Comparison of ENCODE assay signal across 12 mouse cellular contexts in the genomic region with DNA sequence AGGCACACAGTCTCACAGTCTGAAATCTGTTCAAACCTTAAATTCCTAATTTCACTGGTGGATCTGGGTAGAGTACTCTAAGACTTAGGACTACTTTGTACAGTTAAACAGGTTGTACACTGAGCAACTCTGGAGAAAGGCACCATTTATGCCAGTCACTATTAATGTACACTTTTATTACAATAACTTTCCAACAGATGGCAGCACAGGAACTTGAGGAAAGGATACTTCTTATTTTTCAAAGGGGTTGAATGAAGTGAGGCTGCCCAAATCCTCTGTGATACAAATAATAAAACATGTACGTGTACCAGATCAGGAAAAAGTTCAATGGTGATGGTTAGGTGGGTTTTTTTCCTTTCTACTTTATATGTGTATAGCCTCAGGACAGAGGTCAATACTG. TPM values are rescaled to one million over a fixed set of nuclear protein-coding genes. Genes with fewer than 3 reads are reported as not detected.
A peak's percentile ranks its signal among the peaks of the same experiment; 100 is the strongest.
DNase-seq lines count a peak whose midpoint lies in the region; ATAC-seq and TF ChIP-seq lines count a peak whose summit lies in the region.
"Had no signal": no experiment of that assay in that cellular context is flagged by ENCODE, and none has a peak within 500 bp of the region (broad histone marks: within the 10 kb centered on the region; RNA-seq: fewer than 3 reads in every experiment).

No protein-coding gene starts in this region.

- H3K27ac ChIP-seq in limb, embryonic 14.5 days (replicated peaks; ENCODE audit: low read depth, low read length): no peak overlapping the region
- no peak overlapping the region for H3K27ac ChIP-seq in limb, embryonic 10.5 days
- H3K27ac ChIP-seq: heart, embryonic 10.5 days; neural tube, embryonic 13.5 days had no signal

- CTCF ChIA-PET in Patski (lab: Charles Lee): interaction anchor here (1.1 to 2.2 kb wide), 2 partner anchors 10 to 20 kb away, joined by 4 to 5 read pairs; no protein-coding TSS in a partner anchor

- DNase-seq in embryo, embryonic 10 days (ENCODE audit: low spot score): peak; percentile 51
- DNase-seq in embryo, embryonic 9.5 days (ENCODE audit: extremely low spot score): no peak
- peak; percentile 54 for DNase-seq in limb, embryonic 14.5 days (ENCODE audit: low spot score)
- DNase-seq in limb, embryonic 10.5 days (ENCODE audit: low spot score): no peak
- no peak for DNase-seq in Patski (ENCODE audit: low read depth, low spot score)
- peak; percentile 36 for DNase-seq in naive thymus-derived CD4-positive, alpha-beta T cell, adult 2 months (ENCODE audit: low read depth)
- no peak for DNase-seq in spleen, adult 18-20 months
- DNase-seq in right cerebral cortex, adult 2 months (ENCODE audit: low spot score in 2 of 2): no peak
- DNase-seq: cerebellum, adult 8-10 months; kidney, adult 18-20 months had no signal

- H3K4me2 ChIP-seq in limb, embryonic 14.5 days (replicated peaks; ENCODE audit: low read depth, low read length, severe bottlenecking): no peak overlapping the region
- H3K4me2 ChIP-seq: neural tube, embryonic 13.5 days had no signal

- 48% methylated on average over 1 of the region's 1 CpGs for WGBS in limb, embryonic 14.5 days
- 70% methylated on average over 1 of the region's 1 CpGs for WGBS in limb, embryonic 10.5 days

- H3K36me3 ChIP-seq in limb, embryonic 14.5 days (ENCODE audit: control insufficient read depth, insufficient read depth, low read length): peaks cover 3% of the 10 kb centered on the region; the same call in 1 of the 2 replicates
- H3K36me3 ChIP-seq in limb, embryonic 10.5 days: 0 out of 2 replicates have a peak, but pooled peaks cover 5% of the 10 kb centered on the region
- H3K36me3 ChIP-seq: neural tube, embryonic 13.5 days had no signal

- H3K4me3 ChIP-seq in limb, embryonic 14.5 days (replicated peaks; ENCODE audit: low read length): no peak overlapping the region
- no peak overlapping the region for H3K4me3 ChIP-seq in limb, embryonic 10.5 days
- H3K4me3 ChIP-seq: heart, embryonic 10.5 days; neural tube, embryonic 13.5 days had no signal

- no peak for ATAC-seq in limb, embryonic 14.5 days (ENCODE audit: low FRiP score, low read depth)
- no peak for ATAC-seq in Patski

- POLR2A ChIA-PET in Patski (lab: Charles Lee): interaction anchor here (0.6 kb wide), 1 partner anchor 11 kb away, joined by 3 read pairs; no protein-coding TSS in a partner anchor

- no peaks in the 10 kb centered on the region for H3K27me3 ChIP-seq in limb, embryonic 14.5 days (ENCODE audit: control insufficient read depth, insufficient read depth, low read length)
- no peaks in the 10 kb centered on the region for H3K27me3 ChIP-seq in limb, embryonic 10.5 days (ENCODE audit: low read depth, poor library complexity, severe bottlenecking)
- H3K27me3 ChIP-seq in Patski: no peaks in the 10 kb centered on the region
- H3K27me3 ChIP-seq: neural tube, embryonic 13.5 days had no signal

- no peaks in the 10 kb centered on the region for H3K4me1 ChIP-seq in limb, embryonic 14.5 days (ENCODE audit: control insufficient read depth, insufficient read depth, low read length)
- no peaks in the 10 kb centered on the region for H3K4me1 ChIP-seq in limb, embryonic 10.5 days
- H3K4me1 ChIP-seq: heart, embryonic 10.5 days; neural tube, embryonic 13.5 days had no signal

- no peak for TF ChIP-seq POLR2A in limb, embryonic 14.5 days (IDR thresholded peaks at IDR 0.05; ENCODE audit: borderline replicate concordance, extremely low read depth, insufficient read depth, insufficient read length)

- no peaks in the 10 kb centered on the region for H3K9me3 ChIP-seq in limb, embryonic 14.5 days (ENCODE audit: control insufficient read depth, low read length)
- no peaks in the 10 kb centered on the region for H3K9me3 ChIP-seq in limb, embryonic 10.5 days (replicated peaks)
- H3K9me3 ChIP-seq: heart, embryonic 10.5 days; neural tube, embryonic 13.5 days had no signal

- no peak overlapping the region for H3K9ac ChIP-seq in limb, embryonic 14.5 days (ENCODE audit: low read depth, low read length, severe bottlenecking)
- H3K9ac ChIP-seq: neural tube, embryonic 13.5 days had no signal

- TF ChIP-seq CTCF in Patski (IDR thresholded peaks at IDR 0.05): peak; percentile 40

- in situ Hi-C loops in Patski (cut with MboI; ENCODE audit: low pct_unique_long_range_greater_than_20kb): no loop called here

RNA-seq across cellular contexts. Expression of gene Etfa, which starts 43.6 kb away (rescaled TPM):
- polyA plus RNA-seq in limb, embryonic 14.5 days (2012; rRNA removed): 57.8 and 77.2 TPM in 2 replicates
- polyA plus RNA-seq in limb, embryonic 14.5 days (2014; fragmentation: Nextera tagmentation; extraction: Ambion mirVana): 185 and 189 TPM in 2 replicates
- polyA plus RNA-seq in limb, embryonic 10.5 days (2016; fragmentation: Nextera tagmentation; extraction: Ambion mirVana): 147 and 170 TPM in 2 replicates
- 282 TPM for polyA plus RNA-seq in Patski (2021)

Comparison
In these comparisons a context has a peak if more than half of its experiments do, and no peak if none do; other contexts are left out.
1. DNase-seq: peak in embryo, embryonic 10 days (single experiment), limb, embryonic 14.5 days (single experiment) and naive thymus-derived CD4-positive, alpha-beta T cell, adult 2 months (single experiment); none in embryo, embryonic 9.5 days (single experiment), limb, embryonic 10.5 days (single experiment), Patski (single experiment), spleen, adult 18-20 months (0 of 2) and right cerebral cortex, adult 2 months (0 of 2).